Mouse (Mus musculus): Measurements from ENCODE around the gene Set.

GRCm38 (mm10) chr2:30067031-30067888, 10.1 kb downstream of the Set start:
- no peak for TF ChIP-seq CTCF (IDR thresholded peaks at IDR 0.05; ENCODE audit: low read depth)
- TF ChIP-seq EP300 (IDR thresholded peaks at IDR 0.05; ENCODE audit: low read depth): no peak
